Mouse (Mus musculus) megakaryocyte, embryonic 14.5 days (primary cell): ENCODE measurements around the gene Ahcyl2. TPM values are rescaled to one million over a fixed set of nuclear protein-coding genes. Genes with fewer than 3 reads are reported as not detected.

Experiments
- H3K27me3 ChIP-seq: replicated peaks from 2 replicates; pipeline ENCODE3; 2012; ENCODE audit warnings: inconsistent platforms
- H3K36me3 ChIP-seq: replicated peaks from 2 replicates; pipeline ENCODE3; 2012; ENCODE audit warnings: low read length, inconsistent platforms, mixed read lengths
- H3K4me1 ChIP-seq: 2 replicates; pipeline ENCODE4 v1.6.1; 2012; ENCODE audit warnings: inconsistent platforms
- H3K4me3 ChIP-seq: replicated peaks from 2 replicates; pipeline ENCODE3; 2012; ENCODE audit warnings: moderate library complexity, mild to moderate bottlenecking, inconsistent platforms
- H3K9me3 ChIP-seq: 2 replicates; pipeline ENCODE4 v1.6.1; 2012; ENCODE audit warnings: inconsistent platforms
- FLI1 ChIP-seq: IDR thresholded peaks from 2 replicates; pipeline ENCODE4 v1.6.1; 2012; ENCODE audit warnings: low read length, inconsistent platforms, mixed read lengths
- GATA1 ChIP-seq: IDR thresholded peaks from 3 replicates; pipeline ENCODE4 v1.6.1; 2012; ENCODE audit warnings: mixed read lengths, low read length, inconsistent platforms, borderline replicate concordance
- polyA plus RNA-seq: library from polyadenylated mRNA; stranded (reverse); fragments of >175 nt; gene quantifications from 2 replicates; pipeline ENCODE4 v1.2.3, GENCODE M21; 2012; ENCODE audit warnings: low replicate concordance; ENCODE audit not compliant: insufficient read depth

The Ahcyl2 gene
- polyA plus RNA-seq, 1 experiment: 3.1 TPM

GRCm38 (mm10) chr6:29841461-29841860 is 73.7 kb downstream of the Ahcyl2 start:
- Histone ChIP-seq H3K4me3 (no peak overlapping the region), H3K4me1 (no peaks in the 10 kb centered on the region), H3K27me3 (no peaks in the 10 kb centered on the region), H3K36me3 (no peaks in the 10 kb centered on the region), H3K9me3 (peaks cover 8% of the 10 kb centered on the region)
- TF ChIP-seq GATA1 (no peak), FLI1 (no peak)

- TF ChIP-seq FLI1 (no peak), GATA1 (no peak)
- H3K36me3 ChIP-seq: no peaks in the 10 kb centered on the region
- peaks cover 9% of the 10 kb centered on the region; the same call in 1 of the 2 replicates for H3K4me1 ChIP-seq
- 0 out of 2 replicates have a peak, but pooled peaks cover 4% of the 10 kb centered on the region for H3K9me3 ChIP-seq
- no peak overlapping the region for H3K4me3 ChIP-seq
- H3K27me3 ChIP-seq: no peaks in the 10 kb centered on the region
Measured at GRCm38 (mm10) chr6:29847643-29848166, 79.9 kb downstream of the Ahcyl2 start.

GRCm38 (mm10) chr6:29848808-29849207 is 81.0 kb downstream of the Ahcyl2 start:
- no peaks in the 10 kb centered on the region for H3K36me3 ChIP-seq
- no peak for TF ChIP-seq FLI1
- no peak for TF ChIP-seq GATA1
- no peaks in the 10 kb centered on the region for H3K27me3 ChIP-seq
- 0 out of 2 replicates have a peak, but pooled peaks cover 4% of the 10 kb centered on the region for H3K9me3 ChIP-seq
- H3K4me3 ChIP-seq: no peak overlapping the region
- peaks cover 18% of the 10 kb centered on the region for H3K4me1 ChIP-seq

GRCm38 (mm10) chr6:29850096-29850495 is 82.3 kb downstream of the Ahcyl2 start:
- Histone ChIP-seq H3K9me3 (0 out of 2 replicates have a peak, but pooled peaks cover 4% of the 10 kb centered on the region), H3K4me1 (peaks cover 20% of the 10 kb centered on the region), H3K27me3 (peaks cover 3% of the 10 kb centered on the region), H3K36me3 (no peaks in the 10 kb centered on the region), H3K4me3 (no peak overlapping the region)
- TF ChIP-seq GATA1: no peak

- Histone ChIP-seq H3K4me3 (no peak overlapping the region), H3K9me3 (0 out of 2 replicates have a peak, but pooled peaks cover 4% of the 10 kb centered on the region), H3K27me3 (peaks cover 5% of the 10 kb centered on the region), H3K36me3 (no peaks in the 10 kb centered on the region), H3K4me1 (peaks cover 20% of the 10 kb centered on the region)
- TF ChIP-seq FLI1: no peak
- TF ChIP-seq GATA1: no peak
Measured at GRCm38 (mm10) chr6:29850747-29851146, 82.9 kb downstream of the Ahcyl2 start.

- Histone ChIP-seq H3K27me3 (peaks cover 7% of the 10 kb centered on the region), H3K9me3 (0 out of 2 replicates have a peak, but pooled peaks cover 4% of the 10 kb centered on the region), H3K4me1 (peaks cover 20% of the 10 kb centered on the region), H3K4me3 (no peak overlapping the region), H3K36me3 (no peaks in the 10 kb centered on the region)
- TF ChIP-seq FLI1 (no peak), GATA1 (no peak)
Measured at GRCm38 (mm10) chr6:29851873-29852272, 84.1 kb downstream of the Ahcyl2 start.

- no peak for TF ChIP-seq GATA1
- TF ChIP-seq FLI1: no peak
- no peak overlapping the region for H3K4me3 ChIP-seq
- H3K4me1 ChIP-seq: peaks cover 20% of the 10 kb centered on the region
- no peaks in the 10 kb centered on the region for H3K36me3 ChIP-seq
- 0 out of 2 replicates have a peak, but pooled peaks cover 4% of the 10 kb centered on the region for H3K9me3 ChIP-seq
- peaks cover 7% of the 10 kb centered on the region for H3K27me3 ChIP-seq
Measured at GRCm38 (mm10) chr6:29853213-29853899, 85.5 kb downstream of the Ahcyl2 start.

GRCm38 (mm10) chr6:29853900-29854390 is 86.1 kb downstream of the Ahcyl2 start:
- TF ChIP-seq GATA1 (no peak), FLI1 (no peak)
- H3K4me1 ChIP-seq: peaks cover 17% of the 10 kb centered on the region

GRCm38 (mm10) chr6:29858619-29859018 is 90.8 kb downstream of the Ahcyl2 start:
- TF ChIP-seq GATA1 (no peak), FLI1 (no peak)
- peaks cover 10% of the 10 kb centered on the region for H3K9me3 ChIP-seq
- peaks cover 6% of the 10 kb centered on the region for H3K36me3 ChIP-seq
- H3K4me3 ChIP-seq: no peak overlapping the region
- peaks cover 7% of the 10 kb centered on the region for H3K27me3 ChIP-seq
- H3K4me1 ChIP-seq: peaks cover 5% of the 10 kb centered on the region

More at GRCm38 (mm10) chr6:29853900-29854390, 86.1 kb downstream of the Ahcyl2 start:
- peaks cover 7% of the 10 kb centered on the region for H3K27me3 ChIP-seq
- H3K9me3 ChIP-seq: 0 out of 2 replicates have a peak, but pooled peaks cover 4% of the 10 kb centered on the region
- H3K4me3 ChIP-seq: no peak overlapping the region
- no peaks in the 10 kb centered on the region for H3K36me3 ChIP-seq

GRCm38 (mm10) chr6:29859344-29859743 is 91.5 kb downstream of the Ahcyl2 start:
- H3K27me3 ChIP-seq: peaks cover 4% of the 10 kb centered on the region
- H3K36me3 ChIP-seq: peaks cover 6% of the 10 kb centered on the region
- peaks cover 10% of the 10 kb centered on the region for H3K9me3 ChIP-seq
- TF ChIP-seq FLI1: no peak
- no peak for TF ChIP-seq GATA1
- no peak overlapping the region for H3K4me3 ChIP-seq
- H3K4me1 ChIP-seq: no peaks in the 10 kb centered on the region; the same call in none of the 2 replicates
